Mouse (Mus musculus) kidney, adult 2 months (tissue): ENCODE results near the gene Pld5. TPM values are rescaled to one million over a fixed set of nuclear protein-coding genes. Genes with fewer than 3 reads are reported as not detected.

Experiments used
- DNase-seq: peaks from one replicate; pipeline ENCODE4 v3.0.0; 2021
- H3K27ac ChIP-seq: fragments of 200-500 bp; 2 replicates; pipeline ENCODE4 v1.5.1; 2012; ENCODE audit warnings: low read depth, low read length, control low read depth, inconsistent platforms; ENCODE audit not compliant: insufficient read depth
- H3K27me3 ChIP-seq: fragments of 200-500 bp; replicated peaks from 2 replicates; pipeline ENCODE4 v1.6.1; 2012; ENCODE audit warnings: mild to moderate bottlenecking, moderate library complexity, low read length, inconsistent platforms; ENCODE audit not compliant: control insufficient read depth, insufficient read depth
- H3K36me3 ChIP-seq: fragments of 200-500 bp; 2 replicates; pipeline ENCODE4 v1.6.1; 2012; ENCODE audit warnings: mild to moderate bottlenecking, moderate library complexity, low read length, inconsistent platforms; ENCODE audit not compliant: control insufficient read depth, insufficient read depth
- H3K4me1 ChIP-seq: fragments of 200-500 bp; 2 replicates; pipeline ENCODE4 v1.6.1; 2011; ENCODE audit warnings: low read length; ENCODE audit not compliant: control insufficient read depth, insufficient read depth
- H3K4me3 ChIP-seq: fragments of 200-500 bp; 2 replicates; pipeline ENCODE4 v1.5.1; 2011; ENCODE audit warnings: mild to moderate bottlenecking, low read depth, low read length, control low read depth; ENCODE audit not compliant: insufficient read depth
- CTCF ChIP-seq: fragments of 200-500 bp; conservative IDR thresholded peaks from 2 replicates; pipeline ENCODE4 v1.5.1; 2011; ENCODE audit warnings: low read depth, mild to moderate bottlenecking, control low read depth, low read length, moderate library complexity, mixed read lengths; ENCODE audit not compliant: insufficient read depth, insufficient read length
- POLR2A ChIP-seq: fragments of 200-500 bp; IDR thresholded peaks from one replicate; pipeline ENCODE4 v1.6.1; 2011; ENCODE audit warnings: low read depth, low read length, control low read depth
- WGBS: fragments of 180-500 bp; shearing (Covaris S2); methylation state at CpG from one replicate; pipeline ENCODE4 v1.1.7; 2018; 5-methylcytosine and 5-hydroxymethylcytosine counted together
- polyA plus RNA-seq: library from polyadenylated mRNA; depleted of rRNA; stranded (reverse); fragments of >200 nt; gene quantifications from 2 replicates; pipeline ENCODE4 v1.2.3, GENCODE M21; 2012

Pld5 gene
- polyA plus RNA-seq, 1 experiment, result not detected

- Histone ChIP-seq H3K4me1 (no peaks in the 10 kb centered on the region), H3K36me3 (no peaks in the 10 kb centered on the region), H3K27me3 (no peaks in the 10 kb centered on the region), H3K27ac (no peak overlapping the region), H3K4me3 (no peak overlapping the region)
- WGBS, result 87% methylated on average over 2 of the region's 2 CpGs
- TF ChIP-seq CTCF (no peak), POLR2A (no peak)
- no peak for DNase-seq
Observed at GRCm38 (mm10) chr1:176239199-176239598, 35.9 kb downstream of the Pld5 start.

- TF ChIP-seq POLR2A (no peak), CTCF (no peak)
- 56% methylated on average over 10 of the region's 10 CpGs for WGBS
- DNase-seq, result peak; percentile 5
Observed at GRCm38 (mm10) chr1:176223794-176224193, 51.3 kb downstream of the Pld5 start.

GRCm38 (mm10) chr1:176223196-176223595 is 51.9 kb downstream of the Pld5 start:
- H3K4me1 ChIP-seq, result no peaks in the 10 kb centered on the region
- no peak overlapping the region for H3K27ac ChIP-seq
- peak; percentile 67 for DNase-seq
- TF ChIP-seq POLR2A (no peak), CTCF (peak; percentile 69)
- 3% methylated on average over 12 of the region's 12 CpGs for WGBS
- H3K27me3 ChIP-seq, result no peaks in the 10 kb centered on the region
- 0 out of 2 replicates have a peak overlapping the region, but pooled peaks have one; percentile 6 for H3K4me3 ChIP-seq
- no peaks in the 10 kb centered on the region for H3K36me3 ChIP-seq

More at GRCm38 (mm10) chr1:176223794-176224193, 51.3 kb downstream of the Pld5 start:
- Histone ChIP-seq H3K4me3 (no peak overlapping the region), H3K27me3 (no peaks in the 10 kb centered on the region), H3K4me1 (no peaks in the 10 kb centered on the region), H3K36me3 (no peaks in the 10 kb centered on the region), H3K27ac (no peak overlapping the region)

- H3K4me3 ChIP-seq, result no peak overlapping the region
- no peaks in the 10 kb centered on the region for H3K27me3 ChIP-seq
- WGBS, result 90% methylated on average over 5 of the region's 5 CpGs
- no peaks in the 10 kb centered on the region for H3K4me1 ChIP-seq
- DNase-seq, result no peak
- no peak for TF ChIP-seq POLR2A
- TF ChIP-seq CTCF, result no peak
- no peak overlapping the region for H3K27ac ChIP-seq
- no peaks in the 10 kb centered on the region for H3K36me3 ChIP-seq
Observed at GRCm38 (mm10) chr1:176218217-176218616, 56.9 kb downstream of the Pld5 start.

- TF ChIP-seq POLR2A (no peak), CTCF (no peak)
- WGBS, result 16% methylated on average over 17 of the region's 17 CpGs
- Histone ChIP-seq H3K4me1 (no peaks in the 10 kb centered on the region), H3K36me3 (no peaks in the 10 kb centered on the region), H3K27me3 (no peaks in the 10 kb centered on the region), H3K27ac (no peak overlapping the region), H3K4me3 (no peak overlapping the region)
- no peak for DNase-seq
Observed at GRCm38 (mm10) chr1:176213645-176214221, 61.4 kb downstream of the Pld5 start.

- no peak overlapping the region for H3K27ac ChIP-seq
- 51% methylated on average over 9 of the region's 9 CpGs for WGBS
- TF ChIP-seq CTCF, result no peak
- no peak for TF ChIP-seq POLR2A
- no peaks in the 10 kb centered on the region for H3K36me3 ChIP-seq
- H3K4me3 ChIP-seq, result no peak overlapping the region
- no peaks in the 10 kb centered on the region for H3K27me3 ChIP-seq
- no peaks in the 10 kb centered on the region for H3K4me1 ChIP-seq
- DNase-seq, result no peak
Observed at GRCm38 (mm10) chr1:176212922-176213644, 62.0 kb downstream of the Pld5 start.

GRCm38 (mm10) chr1:176210803-176211202 is 64.3 kb downstream of the Pld5 start:
- Histone ChIP-seq H3K4me3 (no peak overlapping the region), H3K27ac (no peak overlapping the region), H3K27me3 (no peaks in the 10 kb centered on the region), H3K36me3 (no peaks in the 10 kb centered on the region), H3K4me1 (no peaks in the 10 kb centered on the region)
- TF ChIP-seq POLR2A (no peak), CTCF (no peak)
- DNase-seq, result no peak
- WGBS, result 100% methylated on average over 1 of the region's 1 CpGs
